Mouse (Mus musculus) C2C12 (cell line): Measurements from ENCODE around the gene Patl2.

Experiments used
- CEBPB ChIP-seq: IDR thresholded peaks from one replicate; pipeline ENCODE4 v1.6.1; 2011; ENCODE audit warnings: low read depth, mild to moderate bottlenecking, control low read depth, moderate library complexity
- CTCF ChIP-seq: IDR thresholded peaks from one replicate; pipeline ENCODE4 v1.5.1; 2011; ENCODE audit not compliant: control insufficient read depth, insufficient read depth, insufficient read length
- FOSL1 ChIP-seq: IDR thresholded peaks from one replicate; pipeline ENCODE4 v1.8.0; 2011; ENCODE audit warnings: mild to moderate bottlenecking, low read length; ENCODE audit not compliant: poor library complexity, insufficient read depth, severe bottlenecking
- MAX ChIP-seq: IDR thresholded peaks from one replicate; pipeline ENCODE4 v1.6.1; 2011; ENCODE audit warnings: mild to moderate bottlenecking, control low read depth
- MYOD1 ChIP-seq: IDR thresholded peaks from one replicate; pipeline ENCODE4 v1.6.1; 2011; ENCODE audit warnings: low read depth; ENCODE audit not compliant: control insufficient read depth, insufficient read length
- MYOG ChIP-seq: IDR thresholded peaks from one replicate; pipeline ENCODE4 v1.6.1; 2011; ENCODE audit not compliant: control insufficient read depth, insufficient read length; ENCODE audit errors: extremely low read depth
- USF1 ChIP-seq: IDR thresholded peaks from one replicate; pipeline ENCODE4 v1.6.1; 2011; ENCODE audit warnings: low read depth, mild to moderate bottlenecking, control low read depth, moderate library complexity

- TF ChIP-seq CTCF: no peak
- no peak for TF ChIP-seq USF1
- no peak for TF ChIP-seq MAX
- no peak for TF ChIP-seq MYOG
- no peak for TF ChIP-seq MYOD1
- no peak for TF ChIP-seq CEBPB
- TF ChIP-seq FOSL1: no peak
Observed at GRCm38 (mm10) chr2:122132618-122133017, 53.4 kb downstream of the Patl2 start.
